Mouse (Mus musculus) heart, embryonic 11.5 days (tissue): ENCODE data around the gene Samd4. TPM values are rescaled to one million over a fixed set of nuclear protein-coding genes. Genes with fewer than 3 reads are reported as not detected.

ENCODE experiments used
- ATAC-seq: fragments of 200-750 bp; cut with Nextera tagmentation; replicated peaks from 2 replicates; pipeline ENCODE4 v1.8.0; 2017; ENCODE audit warnings: moderate library complexity; ENCODE audit not compliant: insufficient number of reproducible peaks, low FRiP score, low TSS enrichment
- H3K27ac ChIP-seq: fragments of 300-500 bp; sonication (generic); 2 replicates; pipeline ENCODE4 v1.5.1; 2014; ENCODE audit warnings: mild to moderate bottlenecking, low read depth, low read length
- H3K27me3 ChIP-seq: fragments of 300-500 bp; sonication (generic); 2 replicates; pipeline ENCODE4 v1.6.1; 2014; ENCODE audit warnings: mild to moderate bottlenecking, low read length, mixed read lengths; ENCODE audit not compliant: control insufficient read depth, insufficient read depth
- H3K36me3 ChIP-seq: fragments of 300-500 bp; sonication (generic); 2 replicates; pipeline ENCODE4 v1.6.1; 2014; ENCODE audit warnings: mild to moderate bottlenecking, low read length, moderate library complexity, mixed read lengths; ENCODE audit not compliant: control insufficient read depth, insufficient read depth
- H3K4me1 ChIP-seq: fragments of 300-500 bp; sonication (generic); 2 replicates; pipeline ENCODE4 v1.6.1; 2014; ENCODE audit warnings: low read length; ENCODE audit not compliant: control insufficient read depth, insufficient read depth
- H3K4me2 ChIP-seq: fragments of 300-500 bp; sonication (generic); 2 replicates; pipeline ENCODE4 v1.6.1; 2014; ENCODE audit warnings: mild to moderate bottlenecking, moderate library complexity
- H3K4me3 ChIP-seq: fragments of 300-500 bp; sonication (generic); 2 replicates; pipeline ENCODE4 v1.5.1; 2014; ENCODE audit warnings: low read depth, low read length
- H3K9ac ChIP-seq: fragments of 300-500 bp; sonication (generic); 2 replicates; pipeline ENCODE4 v1.6.1; 2014; ENCODE audit warnings: mild to moderate bottlenecking, low read depth, low read length, moderate library complexity
- H3K9me3 ChIP-seq: fragments of 300-500 bp; sonication (generic); replicated peaks from 2 replicates; pipeline ENCODE4 v1.6.1; 2016; ENCODE audit warnings: low read length; ENCODE audit not compliant: control insufficient read depth
- WGBS: fragments of 180-500 bp; shearing (Covaris S2); extraction: QIAGEN DNeasy Blood & Tissue Kit; methylation state at CpG from one replicate; pipeline ENCODE4 v1.1.7; 2014; ENCODE audit not compliant: insufficient replicate concordance; 5-methylcytosine and 5-hydroxymethylcytosine counted together
- polyA plus RNA-seq: library from polyadenylated mRNA; unstranded; fragments of >200 nt; fragmentation: Nextera tagmentation; extraction: Ambion mirVana; gene quantifications from 2 replicates; pipeline ENCODE4 v1.2.1, GENCODE M21; 2014

The Samd4 gene
- polyA plus RNA-seq, 1 experiment from 2014 or later: 13.1 TPM

- Histone ChIP-seq H3K36me3 (no peaks in the 10 kb centered on the region; the same call in 1 of the 2 replicates), H3K27me3 (no peaks in the 10 kb centered on the region), H3K9ac (no peak overlapping the region), H3K27ac (peak overlapping the region; percentile 82), H3K9me3 (no peaks in the 10 kb centered on the region), H3K4me3 (no peak overlapping the region), H3K4me1 (peaks cover 42% of the 10 kb centered on the region), H3K4me2 (no peak overlapping the region; the same call in 1 of the 2 replicates)
- no peak; the same call in 1 of the 2 replicates for ATAC-seq
- WGBS: 35% methylated on average over 6 of the region's 6 CpGs
Measured at GRCm38 (mm10) chr14:47089153-47089552, 206.5 kb downstream of the Samd4 start.

GRCm38 (mm10) chr14:47091908-47092307, 209.3 kb downstream of the Samd4 start:
- no peak overlapping the region for H3K27ac ChIP-seq
- H3K4me2 ChIP-seq: no peak overlapping the region
- no peak overlapping the region for H3K9ac ChIP-seq
- H3K27me3 ChIP-seq: no peaks in the 10 kb centered on the region
- no peak overlapping the region for H3K4me3 ChIP-seq
- no peak for ATAC-seq
- WGBS: 86% methylated on average over 6 of the region's 6 CpGs
- H3K4me1 ChIP-seq: peaks cover 40% of the 10 kb centered on the region
- no peaks in the 10 kb centered on the region; the same call in 1 of the 2 replicates for H3K36me3 ChIP-seq
- no peaks in the 10 kb centered on the region for H3K9me3 ChIP-seq

GRCm38 (mm10) chr14:47093355-47093792, 210.7 kb downstream of the Samd4 start:
- Histone ChIP-seq H3K36me3 (no peaks in the 10 kb centered on the region; the same call in 1 of the 2 replicates), H3K4me1 (peaks cover 25% of the 10 kb centered on the region), H3K27ac (no peak overlapping the region), H3K27me3 (no peaks in the 10 kb centered on the region), H3K9me3 (no peaks in the 10 kb centered on the region), H3K4me2 (no peak overlapping the region), H3K4me3 (no peak overlapping the region), H3K9ac (no peak overlapping the region)
- WGBS: 60% methylated on average over 16 of the region's 16 CpGs
- ATAC-seq: no peak

DNA sequence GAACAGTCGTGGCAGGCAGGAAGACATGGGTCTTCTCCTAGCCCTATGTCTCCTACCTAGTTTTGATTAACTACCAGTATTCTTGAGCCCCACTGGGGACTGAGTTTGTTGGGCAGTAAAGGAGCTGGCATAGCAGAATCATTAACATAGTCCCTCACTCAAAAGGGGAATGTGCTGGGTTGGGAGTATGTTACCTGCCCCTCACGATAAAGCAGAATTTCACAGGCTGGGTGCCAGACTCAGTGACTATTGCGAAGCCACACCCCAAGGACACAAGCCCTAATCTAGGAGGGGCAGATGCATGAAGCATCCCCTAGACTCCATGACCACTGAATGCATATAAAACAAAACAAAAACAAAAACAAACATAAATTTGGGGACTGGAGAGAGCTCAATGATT, 212.4 kb downstream of the Samd4 start:
- Histone ChIP-seq H3K27me3 (no peaks in the 10 kb centered on the region), H3K4me1 (peaks cover 12% of the 10 kb centered on the region), H3K4me3 (no peak overlapping the region), H3K27ac (no peak overlapping the region), H3K9me3 (no peaks in the 10 kb centered on the region), H3K4me2 (no peak overlapping the region), H3K9ac (no peak overlapping the region), H3K36me3 (no peaks in the 10 kb centered on the region; the same call in 1 of the 2 replicates)
- WGBS: 87% methylated on average over 3 of the region's 3 CpGs
- no peak for ATAC-seq

DNA sequence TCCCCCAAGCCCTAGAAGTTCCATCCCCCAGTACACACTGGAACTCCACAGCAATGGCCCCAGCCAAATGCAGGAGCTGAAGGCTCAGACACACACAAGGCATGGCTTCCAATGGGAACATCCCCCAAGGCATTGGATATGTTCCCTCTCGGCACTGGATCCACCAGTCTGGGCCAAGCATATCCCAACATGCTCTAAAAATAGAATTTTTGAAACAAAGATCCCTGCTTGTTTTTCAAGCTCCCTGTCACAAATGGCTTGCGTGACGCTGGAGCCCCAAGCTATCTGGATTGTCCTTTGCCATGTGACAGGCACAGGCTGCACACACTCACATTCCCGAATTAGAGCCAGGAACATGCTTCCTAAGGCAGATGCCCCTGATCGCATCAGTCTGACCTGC, 213.7 kb downstream of the Samd4 start:
- Histone ChIP-seq H3K27ac (no peak overlapping the region), H3K4me2 (no peak overlapping the region), H3K9ac (no peak overlapping the region), H3K4me1 (peaks cover 11% of the 10 kb centered on the region), H3K27me3 (no peaks in the 10 kb centered on the region), H3K36me3 (no peaks in the 10 kb centered on the region; the same call in 1 of the 2 replicates), H3K9me3 (no peaks in the 10 kb centered on the region), H3K4me3 (no peak overlapping the region)
- ATAC-seq: no peak; the same call in 1 of the 2 replicates
- 59% methylated on average over 5 of the region's 5 CpGs for WGBS

GRCm38 (mm10) chr14:47104246-47105173, 221.9 kb downstream of the Samd4 start:
- H3K4me3 ChIP-seq: no peak overlapping the region

DNA sequence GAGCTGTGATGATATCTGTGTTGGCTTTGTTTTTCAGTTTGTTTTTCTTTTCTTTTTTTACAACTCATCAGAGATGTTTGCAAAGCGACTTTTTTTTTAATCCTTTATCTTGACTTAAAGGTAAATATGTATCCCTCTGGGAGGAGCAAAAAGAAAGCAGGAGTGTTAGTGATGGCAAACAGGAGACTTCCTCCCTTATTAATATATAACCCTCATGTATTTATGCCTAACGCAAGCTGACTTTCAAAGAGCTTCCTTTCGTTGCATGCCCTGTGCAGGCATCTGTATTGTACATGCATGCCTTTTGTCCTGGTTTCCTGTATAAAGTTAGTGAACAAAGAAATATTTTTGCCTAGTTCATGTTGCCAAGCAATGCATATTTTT, 222.5 kb downstream of the Samd4 start:
- H3K27me3 ChIP-seq: no peaks in the 10 kb centered on the region
- no peak overlapping the region for H3K27ac ChIP-seq
- H3K9ac ChIP-seq: no peak overlapping the region
- H3K9me3 ChIP-seq: no peaks in the 10 kb centered on the region
- peaks cover 6% of the 10 kb centered on the region for H3K4me1 ChIP-seq
- no peak overlapping the region for H3K4me3 ChIP-seq
- no peak for ATAC-seq
- H3K36me3 ChIP-seq: peaks cover 2% of the 10 kb centered on the region; the same call in 1 of the 2 replicates
- H3K4me2 ChIP-seq: no peak overlapping the region
- WGBS: 85% methylated on average over 3 of the region's 3 CpGs

More at GRCm38 (mm10) chr14:47104246-47105173, 221.9 kb downstream of the Samd4 start:
- 44% methylated on average over 19 of the region's 19 CpGs for WGBS
- no peaks in the 10 kb centered on the region for H3K9me3 ChIP-seq
- H3K27me3 ChIP-seq: no peaks in the 10 kb centered on the region
- no peak overlapping the region for H3K27ac ChIP-seq
- ATAC-seq: no peak
- 0 out of 2 replicates have a peak overlapping the region, but pooled peaks have one; percentile 11 for H3K4me2 ChIP-seq
- H3K36me3 ChIP-seq: peaks cover 2% of the 10 kb centered on the region; the same call in 1 of the 2 replicates
- peaks cover 6% of the 10 kb centered on the region for H3K4me1 ChIP-seq
- H3K9ac ChIP-seq: no peak overlapping the region

GRCm38 (mm10) chr14:47105755-47106154, 223.1 kb downstream of the Samd4 start:
- no peak overlapping the region for H3K4me2 ChIP-seq
- no peak overlapping the region for H3K27ac ChIP-seq
- WGBS: 95% methylated on average over 3 of the region's 3 CpGs

More at GRCm38 (mm10) chr14:47105755-47106154, 223.1 kb downstream of the Samd4 start:
- H3K9me3 ChIP-seq: no peaks in the 10 kb centered on the region
- peaks cover 2% of the 10 kb centered on the region; the same call in 1 of the 2 replicates for H3K36me3 ChIP-seq
- H3K4me3 ChIP-seq: no peak overlapping the region
- peaks cover 6% of the 10 kb centered on the region for H3K4me1 ChIP-seq
- H3K9ac ChIP-seq: no peak overlapping the region
- no peak for ATAC-seq
- H3K27me3 ChIP-seq: no peaks in the 10 kb centered on the region
